Mouse (Mus musculus): ENCODE measurements at regions not wholly inside any gene's neighbourhood (a gene's known extent, or its start where the extent isn't known, plus 50 kb on each side); places are given as distances from the start of the nearest gene placed in this dataset.

- no peak for TF ChIP-seq EP300 (IDR thresholded peaks at IDR 0.05; ENCODE audit: insufficient read depth, low read depth, low read length)
- TF ChIP-seq POLR2A (IDR thresholded peaks at IDR 0.05; ENCODE audit: insufficient read depth, low read length), result no peak
- TF ChIP-seq CTCF (IDR thresholded peaks at IDR 0.05; ENCODE audit: low read depth, low read length), result no peak
These were observed 546.0 kb upstream of the Cdh11 start for GRCm38 (mm10) chr8:103331415-103331814.
